Mouse (Mus musculus) right cerebral cortex, postnatal 36 days (tissue): ENCODE data around the gene 9130213A22Rik.

ENCODE experiments used
- DNase-seq, 2 experiments: peaks; one replicate each; pipeline ENCODE4 v3.0.0; 2022; ENCODE audit warnings: low spot score in 2 of 2, mixed read lengths in 1 of 2

Gene 9130213A22Rik

DNA sequence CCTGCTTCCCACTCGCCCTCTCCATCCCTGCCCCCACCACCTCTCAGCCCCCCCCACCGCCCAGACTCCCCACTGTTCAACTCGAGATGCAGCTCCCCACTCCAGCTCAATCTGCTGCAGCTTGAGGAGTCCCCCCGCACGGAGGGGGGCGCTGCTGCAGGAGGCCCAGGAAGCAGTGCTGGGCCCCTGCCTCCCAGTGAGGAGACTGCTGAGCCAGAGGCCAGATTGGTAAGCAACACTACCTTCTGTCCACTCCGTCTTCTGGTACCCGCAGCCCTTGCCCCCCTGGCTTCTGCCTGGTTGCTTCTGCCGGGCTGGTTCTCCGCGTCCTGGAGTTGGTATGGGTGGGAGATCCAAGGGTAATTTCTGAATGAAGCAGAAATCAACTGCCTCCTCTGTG is 15.5 kb downstream of the 9130213A22Rik start:
- no peak for DNase-seq

DNA sequence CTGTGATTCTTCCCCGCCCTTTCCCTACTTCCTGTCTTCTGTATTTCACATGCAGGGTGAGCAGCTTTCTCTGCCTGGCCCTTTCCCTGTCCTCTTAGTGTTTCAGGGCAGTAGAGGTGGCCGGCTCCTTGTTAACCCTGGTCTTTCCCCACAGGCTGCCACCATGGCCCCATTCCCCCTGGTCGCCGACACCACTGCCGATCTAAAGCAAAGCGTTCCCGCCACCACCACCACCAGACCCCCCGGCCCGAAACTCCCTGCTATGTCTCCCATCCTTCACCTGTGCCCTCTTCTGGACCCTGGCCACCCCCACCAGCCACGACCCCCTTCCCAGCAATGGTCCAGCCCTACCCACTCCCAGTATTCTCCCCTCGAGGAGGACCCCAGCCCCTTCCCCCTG is 16.1 kb downstream of the 9130213A22Rik start:
- no peak for DNase-seq

DNA sequence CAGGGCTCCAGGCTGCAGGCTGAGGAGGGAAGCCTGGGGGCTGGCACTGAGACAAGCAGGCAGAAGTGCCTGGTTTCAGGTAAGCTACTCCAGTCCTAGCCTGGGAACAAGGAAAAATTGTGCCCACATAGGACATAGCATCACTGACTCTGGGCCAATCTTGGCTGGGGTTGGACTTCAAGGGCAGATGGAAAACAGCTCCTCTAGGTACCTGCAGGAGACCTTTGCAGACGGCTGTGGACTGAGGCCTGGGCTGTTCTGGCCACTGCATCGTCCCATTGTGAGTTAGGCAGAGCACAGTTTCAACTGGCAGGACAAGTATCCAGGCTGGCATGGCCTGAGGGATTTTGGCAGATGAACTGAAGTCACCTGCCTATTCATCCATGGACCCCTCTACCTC is 16.6 kb downstream of the 9130213A22Rik start:
- no peak for DNase-seq

DNA sequence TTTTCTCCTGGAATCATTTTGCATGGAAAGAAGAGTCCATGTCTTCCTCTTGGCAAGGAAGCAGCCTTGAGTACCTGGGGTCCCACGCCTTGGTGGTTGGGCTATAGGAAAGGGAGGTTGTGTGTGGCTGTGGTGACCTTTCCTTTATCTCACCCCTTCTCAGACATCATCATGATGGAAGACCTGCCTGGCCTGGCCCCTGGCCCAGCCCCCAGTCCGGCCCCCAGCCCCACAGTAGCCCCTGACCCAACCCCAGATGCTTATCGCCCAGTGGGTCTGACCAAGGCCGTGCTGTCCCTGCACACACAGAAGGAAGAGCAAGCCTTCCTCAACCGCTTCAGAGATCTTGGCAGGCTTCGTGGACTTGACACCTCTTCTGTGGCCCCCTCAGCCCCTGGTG is 17.2 kb downstream of the 9130213A22Rik start:
- DNase-seq: no peak

DNA sequence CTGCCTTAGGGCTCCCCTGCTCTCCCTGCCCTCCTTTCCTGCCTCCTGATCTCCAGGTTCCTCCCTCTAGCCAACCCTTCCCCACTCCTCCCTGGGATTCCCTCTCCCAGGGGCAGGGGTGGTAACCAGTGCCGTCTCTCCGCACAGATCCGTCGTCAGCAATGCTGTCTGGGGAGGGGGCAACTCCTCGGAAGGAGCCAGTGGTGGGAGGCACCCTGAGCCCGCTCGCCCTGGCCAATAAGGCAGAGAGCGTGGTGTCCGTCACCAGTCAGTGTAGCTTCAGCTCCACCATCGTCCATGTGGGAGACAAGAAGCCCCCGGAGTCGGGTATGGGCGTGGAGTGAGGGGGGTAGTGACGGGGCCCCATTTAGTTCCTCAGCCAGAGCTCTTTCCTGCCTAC is 17.9 kb downstream of the 9130213A22Rik start:
- DNase-seq: no peak

DNA sequence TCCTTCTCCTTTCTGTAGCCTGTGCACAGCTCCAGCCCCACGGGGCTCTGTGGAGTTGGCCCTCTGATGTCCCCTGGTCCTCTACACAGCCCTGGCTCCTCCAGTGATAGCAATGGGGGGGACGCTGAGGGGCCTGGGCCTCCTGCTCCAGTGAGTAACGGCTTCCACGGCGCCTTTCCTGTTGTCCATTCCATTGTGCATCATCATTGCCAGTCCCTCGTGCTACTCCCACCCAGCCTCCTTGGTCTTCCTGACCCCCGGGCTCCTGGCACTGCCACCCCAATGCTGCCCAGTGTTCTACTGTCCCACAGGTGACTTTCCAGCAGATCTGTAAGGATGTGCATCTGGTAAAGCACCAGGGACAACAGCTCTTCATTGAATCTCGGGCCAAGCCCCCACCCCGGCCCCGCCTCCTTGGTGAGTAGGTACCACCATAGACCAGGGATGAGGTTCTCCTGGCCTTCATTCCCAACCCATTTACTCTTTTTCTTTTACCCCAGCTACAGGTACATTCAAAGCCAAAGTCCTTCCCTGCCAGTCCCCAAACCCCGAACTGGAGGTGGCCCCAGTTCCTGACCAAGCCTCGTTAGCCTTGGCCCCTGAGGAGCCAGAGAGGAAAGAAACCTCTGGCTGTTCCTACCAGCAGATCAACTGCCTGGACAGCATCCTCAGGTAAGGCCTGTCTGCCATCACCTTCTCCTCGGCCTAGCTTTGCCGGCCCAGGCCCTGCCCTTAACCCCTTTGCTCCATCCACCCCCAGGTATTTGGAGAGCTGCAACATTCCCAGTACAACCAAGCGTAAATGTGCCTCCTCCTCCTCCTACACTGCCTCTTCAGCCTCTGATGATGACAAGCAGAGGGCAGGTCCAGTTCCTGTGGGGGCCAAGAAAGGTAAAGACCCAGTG is 18.6 kb downstream of the 9130213A22Rik start:
- no peak for DNase-seq

DNA sequence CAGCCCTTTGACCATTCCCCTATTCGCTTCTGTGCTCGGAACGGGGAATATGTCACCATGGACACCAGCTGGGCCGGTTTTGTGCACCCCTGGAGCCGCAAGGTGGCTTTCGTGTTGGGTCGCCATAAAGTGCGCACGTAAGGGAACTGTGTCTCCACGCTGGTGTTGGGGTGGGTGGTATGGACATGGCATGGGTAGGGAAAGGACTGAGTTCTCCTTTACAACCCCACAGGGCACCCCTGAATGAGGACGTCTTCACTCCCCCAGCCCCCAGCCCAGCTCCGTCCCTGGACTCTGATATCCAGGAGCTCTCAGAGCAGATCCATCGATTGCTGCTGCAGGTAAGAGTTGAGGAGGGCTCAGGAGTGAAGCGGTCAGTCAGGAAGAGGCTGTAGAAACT is 19.3 kb downstream of the 9130213A22Rik start:
- DNase-seq: no peak

DNA sequence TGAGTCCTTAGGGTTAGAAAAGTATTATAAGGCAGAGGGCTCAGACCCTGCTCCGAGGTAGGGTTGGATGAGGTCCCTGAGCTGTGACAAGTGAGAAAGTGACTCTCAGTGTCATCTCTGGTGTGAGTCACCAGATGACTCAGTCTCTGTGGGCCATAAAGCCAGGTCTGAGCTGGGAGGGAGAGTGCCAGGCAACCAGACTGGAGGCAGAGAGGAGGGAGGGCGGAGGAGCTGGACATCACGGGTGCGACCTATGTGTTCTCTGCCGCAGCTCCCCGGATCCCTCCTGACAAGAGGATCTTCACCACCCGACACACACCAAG is 20.0 kb downstream of the 9130213A22Rik start:
- no peak for DNase-seq

DNA sequence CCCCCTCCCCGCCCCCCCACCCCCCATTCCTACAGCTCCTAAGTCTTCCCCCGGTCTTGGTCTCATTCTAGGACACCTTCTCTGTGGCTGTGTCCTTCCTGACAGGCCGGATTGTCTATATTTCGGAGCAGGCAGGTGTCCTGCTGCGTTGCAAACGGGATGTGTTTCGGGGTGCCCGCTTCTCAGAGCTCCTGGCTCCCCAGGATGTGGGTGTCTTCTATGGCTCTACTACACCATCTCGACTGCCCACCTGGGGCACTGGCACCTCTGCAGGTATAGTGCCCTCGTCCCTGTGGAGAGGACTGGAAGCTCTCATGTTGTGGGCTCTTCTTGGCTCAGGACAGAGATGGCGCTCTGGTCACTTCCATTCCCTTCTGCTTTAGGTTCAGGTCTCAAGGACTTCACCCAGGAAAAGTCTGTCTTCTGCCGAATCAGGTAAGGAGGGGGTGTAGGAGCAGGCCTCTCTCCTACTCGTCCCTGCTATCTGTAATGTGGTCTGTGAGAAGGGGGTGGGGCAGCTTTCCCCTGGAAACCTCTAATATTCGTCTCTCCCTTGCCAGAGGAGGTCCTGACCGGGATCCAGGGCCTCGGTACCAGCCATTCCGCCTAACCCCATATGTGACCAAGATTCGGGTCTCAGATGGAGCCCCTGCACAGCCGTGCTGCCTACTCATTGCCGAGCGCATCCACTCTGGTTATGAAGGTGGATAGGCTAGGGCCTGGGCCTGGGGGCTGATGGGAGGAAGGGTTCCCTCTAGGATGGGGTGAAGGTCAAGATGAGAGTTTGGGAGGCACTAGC is 20.6 kb downstream of the 9130213A22Rik start:
- no peak for DNase-seq

DNA sequence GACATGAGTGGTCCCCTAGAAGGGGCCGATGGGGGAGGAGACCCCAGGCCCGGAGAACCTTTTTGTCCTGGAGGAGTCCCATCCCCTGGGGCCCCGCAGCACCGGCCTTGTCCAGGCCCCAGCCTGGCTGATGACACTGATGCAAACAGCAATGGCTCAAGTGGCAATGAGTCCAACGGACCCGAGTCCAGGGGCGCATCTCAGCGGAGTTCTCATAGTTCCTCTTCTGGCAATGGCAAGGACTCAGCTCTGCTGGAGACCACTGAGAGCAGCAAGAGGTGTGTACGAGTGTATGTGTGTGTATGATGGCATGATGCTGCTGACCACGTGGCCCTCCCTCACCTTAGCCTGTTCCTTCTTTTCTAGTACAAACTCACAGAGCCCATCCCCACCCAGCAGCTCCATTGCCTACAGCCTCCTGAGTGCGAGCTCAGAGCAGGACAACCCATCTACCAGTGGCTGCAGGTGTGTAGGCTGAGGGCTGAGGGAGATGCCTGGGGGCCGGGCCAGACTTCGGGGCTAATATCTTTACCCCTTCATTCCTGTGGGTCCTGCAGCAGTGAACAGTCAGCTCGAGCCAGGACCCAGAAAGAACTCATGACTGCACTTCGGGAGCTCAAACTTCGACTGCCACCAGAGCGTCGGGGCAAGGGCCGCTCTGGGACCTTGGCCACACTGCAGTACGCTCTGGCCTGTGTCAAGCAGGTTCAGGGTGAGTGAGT is 21.6 kb downstream of the 9130213A22Rik start:
- DNase-seq: no peak

DNA sequence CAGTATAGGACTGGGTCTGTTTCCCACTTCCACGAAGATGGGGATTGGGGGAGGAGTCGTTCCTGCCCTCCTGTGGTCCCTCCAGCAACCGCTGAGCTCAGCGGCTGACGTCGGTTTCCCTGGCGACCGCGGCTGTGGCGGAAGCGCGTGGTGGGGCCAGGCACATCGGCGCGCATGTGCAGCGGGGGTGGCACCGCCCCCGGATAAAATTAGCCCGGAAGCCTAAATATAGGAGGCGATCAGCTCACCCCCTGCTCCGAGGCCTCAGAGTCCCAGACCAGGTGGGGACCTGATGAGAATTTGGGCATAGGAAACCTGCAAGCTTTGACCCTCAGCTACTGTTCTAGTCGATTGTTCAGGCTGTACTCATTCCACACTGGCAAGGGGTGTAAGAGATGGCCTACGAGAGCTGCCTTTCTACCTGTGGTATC is 22.5 kb downstream of the 9130213A22Rik start:
- DNase-seq: peak; percentile 88 to 93

DNA sequence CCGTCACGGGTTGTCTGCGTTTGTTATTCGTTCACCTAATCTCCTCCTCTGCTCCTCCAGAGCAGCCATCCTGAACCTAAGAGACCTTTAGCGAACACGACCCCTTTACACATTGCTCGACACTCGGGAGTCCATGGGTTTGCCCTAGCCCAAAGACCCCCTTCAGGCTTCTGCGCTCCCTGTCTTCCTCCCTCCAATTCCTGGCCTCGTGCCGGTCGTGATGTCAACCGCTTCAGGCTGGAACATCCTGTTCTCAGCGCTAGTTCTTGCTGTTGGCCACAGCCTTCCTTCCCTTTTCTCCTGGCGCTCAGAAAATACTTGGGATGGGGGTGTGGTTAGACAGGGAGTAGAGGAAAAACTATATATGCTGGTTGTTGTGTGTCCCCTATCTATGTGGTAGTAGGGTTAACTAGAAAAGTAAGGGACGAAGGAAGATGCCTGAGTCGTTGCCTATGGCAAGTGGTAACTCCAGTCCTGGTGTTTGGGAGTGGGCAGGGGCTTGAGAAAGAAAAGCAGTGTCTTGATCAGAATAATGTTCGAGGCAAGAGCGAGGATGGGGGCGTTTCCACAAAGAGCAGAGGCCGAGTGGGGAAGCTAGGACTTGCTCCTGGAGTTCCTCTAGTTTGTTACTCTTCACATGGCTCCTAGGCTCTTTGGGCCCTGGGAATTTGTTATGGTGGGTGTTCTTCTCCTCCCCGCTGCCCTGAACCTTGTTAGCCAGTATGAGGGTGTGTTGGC is 23.0 kb downstream of the 9130213A22Rik start:
- no peak for DNase-seq

DNA sequence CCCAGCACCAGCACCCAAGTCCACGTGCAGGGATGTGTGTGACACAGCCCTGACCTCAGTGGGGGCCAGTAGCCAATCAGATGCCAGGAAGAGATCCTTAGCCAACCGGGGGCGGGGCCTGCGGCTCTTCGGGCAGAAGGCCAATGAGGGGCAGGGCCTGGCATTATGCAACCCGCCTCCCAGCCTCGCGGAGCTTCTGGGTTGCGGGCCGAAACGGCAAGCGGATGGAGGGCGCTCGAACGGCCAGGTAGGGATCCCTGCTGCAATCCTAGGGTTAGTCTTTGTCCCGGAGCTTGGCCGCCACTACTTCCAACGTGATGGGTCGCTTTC is 23.7 kb downstream of the 9130213A22Rik start:
- DNase-seq: peak; percentile 94 to 96

DNA sequence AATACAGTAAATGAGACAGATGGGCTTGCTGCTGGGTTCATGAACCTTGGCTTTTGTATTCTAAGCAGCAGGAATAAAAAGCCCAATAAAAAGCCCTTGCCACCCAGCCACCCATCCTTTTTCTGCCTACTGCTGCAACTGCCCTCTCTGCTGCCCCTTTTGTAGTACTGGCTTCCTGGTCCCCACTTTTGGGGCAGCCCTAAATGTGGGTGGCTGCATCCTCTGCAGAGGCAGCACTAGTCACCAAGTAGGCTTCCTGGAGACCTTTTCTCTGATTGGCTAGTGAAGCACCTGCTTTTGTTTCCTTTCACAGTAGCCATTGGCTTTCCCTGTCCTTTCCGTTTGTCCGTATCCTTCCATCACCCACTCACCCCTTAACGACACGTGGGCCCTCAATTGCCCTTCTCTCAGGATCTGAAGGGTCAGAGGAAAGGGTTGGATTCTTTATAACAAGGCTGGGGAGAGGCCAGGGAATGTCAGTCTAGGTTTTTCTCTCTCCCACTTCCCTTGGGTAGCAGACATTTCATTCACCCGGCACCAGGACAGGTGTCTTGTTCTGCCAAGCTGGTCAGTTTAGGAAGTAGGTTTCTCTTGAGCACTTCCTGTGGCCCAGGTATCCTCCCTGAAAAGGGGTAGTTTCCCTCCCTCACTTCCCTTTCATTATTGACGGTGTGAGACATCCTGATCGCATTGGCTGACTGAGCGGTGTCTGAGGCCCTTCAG is 24.2 kb downstream of the 9130213A22Rik start:
- no peak for DNase-seq

DNA sequence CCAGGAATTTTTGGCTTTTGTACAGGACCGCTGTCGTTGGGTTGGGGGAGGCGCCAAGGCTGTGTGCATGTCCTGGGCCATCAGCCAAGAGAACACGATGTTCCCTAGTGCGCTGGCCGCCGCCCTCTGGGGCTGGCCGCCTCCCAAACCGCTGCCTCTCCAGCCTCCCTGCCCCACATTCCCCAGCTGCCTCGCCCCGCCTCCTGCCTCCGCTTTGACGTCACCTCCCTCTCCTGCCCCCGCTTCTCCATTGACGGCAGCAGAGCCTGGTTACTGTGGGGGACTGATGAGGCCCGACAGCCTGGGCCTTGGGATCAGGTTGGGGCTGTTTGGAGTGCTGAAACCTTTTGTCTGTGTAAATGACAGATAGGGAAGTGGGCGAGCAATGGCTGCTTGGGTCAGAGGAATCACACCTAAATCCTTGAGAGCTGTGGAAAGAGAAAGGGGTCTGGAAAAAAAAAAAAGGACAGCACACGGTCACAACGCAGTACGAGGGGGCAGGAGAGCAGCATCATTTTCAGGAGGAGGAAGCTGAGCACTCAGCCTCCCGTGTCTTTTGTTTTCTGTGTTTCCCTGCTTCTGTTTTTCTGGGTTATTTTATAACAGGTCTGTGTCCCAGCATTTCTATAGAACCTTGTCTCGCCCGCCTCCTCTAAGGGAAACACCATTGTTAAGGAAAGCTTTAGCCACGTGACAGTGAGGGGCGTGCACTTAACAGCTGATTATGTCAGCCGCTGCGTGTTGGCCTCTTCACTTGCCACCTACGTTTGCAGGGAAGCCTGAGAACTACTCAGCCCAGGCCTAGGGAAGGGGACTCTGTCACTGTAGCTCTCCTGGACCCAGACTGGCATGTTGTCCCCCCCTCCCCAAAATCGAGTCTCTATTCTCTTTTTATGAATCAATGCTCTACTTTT is 25.1 kb downstream of the 9130213A22Rik start:
- peak; percentile 95 for DNase-seq

DNA sequence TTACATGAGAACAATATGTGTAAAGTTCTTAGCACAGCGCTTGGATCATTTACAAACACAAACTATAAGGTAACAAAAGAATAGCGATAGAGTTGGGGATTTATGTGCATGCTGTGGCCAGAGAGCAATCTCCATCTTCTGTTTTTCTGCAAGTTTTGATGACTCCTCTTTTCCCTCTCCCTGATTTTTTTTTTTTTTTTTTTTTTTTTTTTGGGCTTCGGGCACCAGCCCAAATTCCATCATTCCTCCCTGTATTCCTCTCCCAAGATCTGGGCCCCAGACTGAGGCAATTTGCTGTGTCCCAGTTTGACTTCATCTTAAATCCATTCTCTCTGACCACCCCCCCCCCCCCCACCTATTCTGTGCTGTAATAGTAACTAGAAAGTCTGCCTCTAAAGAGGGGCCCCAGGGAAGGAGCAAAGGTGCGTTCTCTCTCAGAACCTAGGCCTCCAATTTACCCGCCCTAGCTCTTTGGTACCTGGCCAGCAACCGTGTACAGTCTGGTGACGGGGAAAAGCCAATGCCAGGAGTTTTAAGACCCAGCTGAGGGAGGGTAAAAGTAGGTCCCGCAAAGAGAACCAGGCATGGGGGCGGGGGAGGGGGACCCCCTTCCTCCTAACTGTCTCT is 25.9 kb downstream of the 9130213A22Rik start:
- DNase-seq: no peak

DNA sequence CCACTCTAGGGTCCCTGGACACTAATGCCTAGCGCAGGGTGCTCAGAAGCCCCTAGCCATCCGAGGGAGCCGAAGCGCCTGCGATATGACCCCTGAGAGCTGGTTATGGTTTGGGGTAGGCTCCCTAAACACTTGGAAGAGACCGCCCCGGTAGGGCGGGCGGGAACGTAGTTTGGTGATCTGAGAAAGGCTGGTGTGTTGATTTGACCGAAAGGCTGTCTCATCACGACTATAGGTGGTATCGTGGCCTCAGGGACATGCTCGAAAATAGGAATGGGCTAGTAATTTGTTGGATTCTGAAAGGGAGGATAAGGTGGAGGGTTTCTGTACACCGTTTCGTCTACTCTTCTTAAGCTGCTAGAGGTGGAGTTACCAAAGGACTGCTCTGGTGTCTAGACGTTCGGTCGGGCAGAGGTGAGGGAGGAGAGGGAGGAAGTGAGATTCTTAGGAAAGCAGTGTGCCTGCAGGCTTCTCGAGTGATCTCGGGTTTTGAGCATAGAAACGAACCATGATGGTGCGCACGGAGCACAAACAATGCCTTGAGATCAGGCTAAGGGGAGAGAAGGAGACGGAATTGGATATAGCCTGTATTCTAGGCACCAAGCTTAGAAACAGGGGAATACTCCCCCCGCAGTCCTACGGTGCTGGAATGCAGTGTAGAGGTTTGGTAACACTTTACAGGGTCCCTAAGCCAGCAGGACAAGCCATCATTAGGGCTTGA is 26.7 kb downstream of the 9130213A22Rik start:
- DNase-seq: no peak

DNA sequence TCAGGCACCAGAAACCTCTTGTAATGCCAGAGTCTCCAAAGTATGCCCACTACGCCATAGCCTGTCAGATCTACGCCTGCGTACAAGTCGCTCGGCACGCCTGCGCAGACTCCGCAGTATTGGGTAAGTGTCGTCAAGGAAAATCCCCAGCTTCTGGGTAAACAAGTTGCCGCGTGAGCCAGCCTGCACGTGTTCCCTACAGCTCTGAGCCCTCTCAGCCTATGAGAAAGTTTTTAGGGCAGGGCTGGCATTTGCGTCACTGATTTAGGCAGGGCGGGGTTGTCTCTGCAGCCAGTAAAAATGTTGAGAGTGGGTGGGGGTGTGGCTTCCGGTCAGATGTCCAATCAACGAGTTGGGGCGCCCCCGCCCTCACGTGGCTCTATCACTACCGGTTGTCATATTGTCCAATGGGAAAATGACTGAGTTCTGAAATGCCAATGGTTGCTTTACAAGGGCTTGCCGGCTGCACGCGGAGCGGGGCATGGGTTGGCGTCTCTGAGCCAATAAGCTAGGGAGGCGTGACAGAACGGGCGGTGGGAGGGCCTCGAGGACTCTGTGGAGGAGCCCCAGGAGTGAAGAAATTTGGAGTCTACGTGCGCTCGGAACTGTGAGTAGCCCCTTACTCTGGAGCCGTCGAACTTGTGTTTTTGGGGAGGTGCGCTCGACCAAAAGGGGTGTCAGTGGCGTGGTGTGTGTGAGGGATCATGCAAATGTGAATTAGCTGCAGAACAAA is 27.5 kb downstream of the 9130213A22Rik start, which contains the start of gene Per1:
Per1 (plus strand) TSS at position 521 of the 733 bp plus-strand sequence.
- DNase-seq: peak; percentile 100
